Mouse (Mus musculus): ENCODE measurements around the gene Gps2.

GRCm38 (mm10) chr11:69934169-69934568, 20.5 kb downstream of the Gps2 start:
- TF ChIP-seq CTCF (IDR thresholded peaks at IDR 0.05; ENCODE audit: low read depth, low read length) (peak; percentile 35; the same call in 1 of the 2 replicates), GATA1 (IDR thresholded peaks at IDR 0.05; ENCODE audit: borderline replicate concordance, low read length) (no peak), TAL1 (conservative IDR thresholded peaks at IDR 0.05; ENCODE audit: low read depth, low read length) (no peak)

All from G1E (cell line).